Mouse (Mus musculus): ENCODE measurements around the gene Gna14. TPM values are rescaled to one million over a fixed set of nuclear protein-coding genes. Genes with fewer than 3 reads are reported as not detected.

The Gna14 gene
- polyA plus RNA-seq, 1 experiment from 2014 or later: 1.7 TPM

DNA sequence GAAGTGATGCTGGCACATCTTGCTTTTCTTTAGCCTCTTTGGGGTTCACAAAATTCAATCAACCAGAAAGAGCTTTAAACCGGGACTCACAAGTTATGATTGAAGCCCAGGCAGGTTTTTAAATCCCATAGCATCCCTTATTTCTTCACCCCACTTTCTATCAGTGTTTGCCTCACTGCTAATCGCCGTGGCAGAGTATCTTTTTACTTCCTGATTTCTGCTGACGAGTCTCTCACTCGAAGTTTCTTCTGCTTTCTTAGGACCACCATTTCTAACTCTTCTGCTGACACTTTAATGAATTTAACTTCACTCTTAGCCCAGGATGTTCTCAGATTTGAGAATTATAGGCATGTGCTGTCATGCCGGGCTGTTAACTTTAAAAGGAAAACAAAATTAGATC, 21.6 kb downstream of the Gna14 start:
- H3K4me1 ChIP-seq: peaks cover 4% of the 10 kb centered on the region; the same call in 1 of the 2 replicates
- H3K4me2 ChIP-seq: no peak overlapping the region
- peaks cover 4% of the 10 kb centered on the region; the same call in 1 of the 2 replicates for H3K9me3 ChIP-seq (replicated peaks)
- no peak overlapping the region for H3K4me3 ChIP-seq
- H3K27me3 ChIP-seq: no peaks in the 10 kb centered on the region
- H3K36me3 ChIP-seq (ENCODE audit: poor library complexity, severe bottlenecking): no peaks in the 10 kb centered on the region
- H3K27ac ChIP-seq: no peak overlapping the region
- no peak overlapping the region for H3K9ac ChIP-seq
- 86% methylated on average over 6 of the region's 6 CpGs for WGBS
- no peak for ATAC-seq

DNA sequence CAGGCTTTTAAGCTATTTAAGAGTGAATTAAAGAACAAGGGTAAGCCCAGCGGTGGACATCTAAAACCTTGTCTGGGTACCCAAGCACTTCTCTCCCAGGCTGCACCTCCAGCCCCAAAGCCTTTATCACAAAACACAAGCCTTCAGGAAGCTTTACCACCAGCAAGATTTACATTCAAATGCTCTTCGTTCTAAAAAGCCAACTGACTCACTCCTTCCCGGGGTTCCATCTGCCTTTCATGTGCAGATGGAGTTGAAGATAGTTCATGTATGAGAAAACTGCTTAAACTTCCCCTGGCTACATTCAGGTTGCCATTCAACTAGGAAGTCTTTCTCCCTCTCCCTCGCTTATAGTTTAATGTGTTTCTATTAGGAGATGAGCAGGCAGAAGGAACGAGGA, 23.8 kb downstream of the Gna14 start:
- no peak overlapping the region for H3K27ac ChIP-seq
- no peaks in the 10 kb centered on the region for H3K36me3 ChIP-seq (ENCODE audit: poor library complexity, severe bottlenecking)
- no peak overlapping the region for H3K4me3 ChIP-seq
- H3K4me2 ChIP-seq: no peak overlapping the region
- 49% methylated on average over 5 of the region's 5 CpGs for WGBS
- no peak overlapping the region for H3K9ac ChIP-seq
- H3K9me3 ChIP-seq (replicated peaks): peaks cover 4% of the 10 kb centered on the region; the same call in 1 of the 2 replicates
- ATAC-seq: no peak
- H3K27me3 ChIP-seq: no peaks in the 10 kb centered on the region
- peaks cover 4% of the 10 kb centered on the region; the same call in 1 of the 2 replicates for H3K4me1 ChIP-seq

DNA sequence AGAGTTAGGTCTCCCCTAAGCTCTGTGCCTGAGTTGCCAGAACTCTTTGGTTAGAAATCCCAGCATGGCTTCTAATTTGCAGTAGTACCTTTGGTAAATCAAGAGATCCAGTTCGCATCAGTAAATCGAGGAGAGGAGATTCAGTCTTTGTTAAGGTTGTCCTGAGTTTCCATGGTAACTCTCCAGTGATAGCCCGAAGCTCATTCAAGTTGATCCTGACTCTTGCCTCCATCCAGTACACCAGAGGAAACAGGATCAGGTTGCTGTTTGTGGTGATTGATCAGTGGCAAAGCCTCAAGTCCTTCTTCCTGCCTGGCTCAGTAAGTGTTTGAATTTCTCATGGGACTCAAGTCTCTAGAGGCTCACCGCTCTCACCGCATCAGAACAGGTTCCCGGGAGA, 24.7 kb downstream of the Gna14 start:
- Histone ChIP-seq H3K4me3 (no peak overlapping the region), H3K9ac (no peak overlapping the region), H3K27ac (no peak overlapping the region), H3K36me3 (ENCODE audit: poor library complexity, severe bottlenecking) (no peaks in the 10 kb centered on the region), H3K9me3 (replicated peaks) (peaks cover 2% of the 10 kb centered on the region; the same call in 1 of the 2 replicates), H3K4me1 (peaks cover 4% of the 10 kb centered on the region; the same call in 1 of the 2 replicates), H3K27me3 (no peaks in the 10 kb centered on the region), H3K4me2 (no peak overlapping the region)
- WGBS: 45% methylated on average over 6 of the region's 6 CpGs
- no peak for ATAC-seq

DNA sequence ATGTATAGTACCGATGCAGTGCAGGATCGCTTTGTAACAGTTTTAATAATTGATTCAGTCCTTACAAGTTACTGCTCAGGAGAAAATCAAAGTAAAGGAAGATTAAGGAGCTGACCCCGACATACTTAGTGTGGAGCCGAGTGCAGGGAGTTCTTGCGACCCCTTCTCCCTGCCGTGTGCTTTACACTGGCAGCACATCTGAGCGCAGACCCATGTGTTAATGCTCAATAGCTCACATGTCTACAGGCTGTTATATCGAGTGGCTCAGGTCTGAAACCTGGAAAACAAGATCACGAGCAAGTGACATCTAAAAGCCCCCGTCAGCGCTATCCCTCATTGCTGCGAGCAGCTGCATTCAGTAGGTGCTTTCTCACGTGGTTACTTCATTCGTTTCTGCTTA, 25.3 kb downstream of the Gna14 start:
- Histone ChIP-seq H3K4me1 (peaks cover 4% of the 10 kb centered on the region; the same call in 1 of the 2 replicates), H3K36me3 (ENCODE audit: poor library complexity, severe bottlenecking) (no peaks in the 10 kb centered on the region), H3K27ac (no peak overlapping the region), H3K4me3 (no peak overlapping the region), H3K9ac (no peak overlapping the region), H3K9me3 (replicated peaks) (no peaks in the 10 kb centered on the region), H3K4me2 (no peak overlapping the region), H3K27me3 (no peaks in the 10 kb centered on the region)
- no peak for ATAC-seq
- 89% methylated on average over 14 of the region's 14 CpGs for WGBS

DNA sequence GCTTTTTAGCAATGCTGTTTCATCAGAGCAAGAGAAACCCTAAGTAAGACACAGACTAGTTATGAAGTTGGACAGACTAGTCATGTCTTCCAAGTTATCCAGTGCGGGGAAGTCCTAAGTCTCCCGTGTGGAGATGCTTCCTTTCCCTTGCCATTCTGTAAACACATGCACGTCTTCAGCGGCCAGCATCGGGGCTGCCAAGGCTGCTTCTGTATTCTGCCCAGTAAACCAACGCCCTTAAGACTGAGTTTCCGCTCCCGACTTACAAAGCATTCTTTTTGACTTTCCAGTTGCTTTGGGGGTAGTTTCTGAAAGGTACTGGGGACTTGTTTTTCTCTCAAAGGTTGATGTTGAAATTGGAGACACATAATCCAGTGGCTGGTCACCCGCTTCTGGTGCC, 26.9 kb downstream of the Gna14 start:
- H3K9me3 ChIP-seq (replicated peaks): no peaks in the 10 kb centered on the region
- H3K4me1 ChIP-seq: peaks cover 4% of the 10 kb centered on the region; the same call in 1 of the 2 replicates
- no peak overlapping the region for H3K4me3 ChIP-seq
- no peaks in the 10 kb centered on the region for H3K27me3 ChIP-seq
- no peaks in the 10 kb centered on the region for H3K36me3 ChIP-seq (ENCODE audit: poor library complexity, severe bottlenecking)
- H3K9ac ChIP-seq: no peak overlapping the region
- no peak overlapping the region for H3K4me2 ChIP-seq
- H3K27ac ChIP-seq: no peak overlapping the region
- 90% methylated on average over 9 of the region's 9 CpGs for WGBS
- no peak for ATAC-seq

DNA sequence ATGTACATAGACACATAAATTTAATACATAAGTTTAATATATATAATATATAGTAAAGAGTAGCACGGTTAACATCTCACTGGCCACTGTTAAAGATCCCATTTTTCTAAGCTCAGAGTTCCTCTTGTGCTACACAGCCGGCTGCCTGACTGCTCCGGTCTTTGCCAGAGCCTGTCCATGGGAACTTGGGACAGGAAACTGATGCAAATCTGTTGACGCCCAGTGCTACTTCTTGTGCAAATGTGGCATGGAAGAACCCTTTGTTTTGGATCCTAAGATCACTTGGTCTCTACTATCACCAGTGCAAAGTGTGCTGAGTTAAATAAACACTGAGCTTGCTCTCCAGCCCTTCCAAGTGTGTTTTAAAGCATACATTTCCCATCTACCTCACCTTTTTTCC, 29.2 kb downstream of the Gna14 start:
- Histone ChIP-seq H3K4me1 (peaks cover 4% of the 10 kb centered on the region; the same call in 1 of the 2 replicates), H3K4me2 (no peak overlapping the region), H3K36me3 (ENCODE audit: poor library complexity, severe bottlenecking) (no peaks in the 10 kb centered on the region), H3K9me3 (replicated peaks) (no peaks in the 10 kb centered on the region), H3K27ac (no peak overlapping the region), H3K27me3 (no peaks in the 10 kb centered on the region), H3K9ac (no peak overlapping the region), H3K4me3 (no peak overlapping the region)
- ATAC-seq: no peak
- WGBS: 85% methylated on average over 4 of the region's 4 CpGs

DNA sequence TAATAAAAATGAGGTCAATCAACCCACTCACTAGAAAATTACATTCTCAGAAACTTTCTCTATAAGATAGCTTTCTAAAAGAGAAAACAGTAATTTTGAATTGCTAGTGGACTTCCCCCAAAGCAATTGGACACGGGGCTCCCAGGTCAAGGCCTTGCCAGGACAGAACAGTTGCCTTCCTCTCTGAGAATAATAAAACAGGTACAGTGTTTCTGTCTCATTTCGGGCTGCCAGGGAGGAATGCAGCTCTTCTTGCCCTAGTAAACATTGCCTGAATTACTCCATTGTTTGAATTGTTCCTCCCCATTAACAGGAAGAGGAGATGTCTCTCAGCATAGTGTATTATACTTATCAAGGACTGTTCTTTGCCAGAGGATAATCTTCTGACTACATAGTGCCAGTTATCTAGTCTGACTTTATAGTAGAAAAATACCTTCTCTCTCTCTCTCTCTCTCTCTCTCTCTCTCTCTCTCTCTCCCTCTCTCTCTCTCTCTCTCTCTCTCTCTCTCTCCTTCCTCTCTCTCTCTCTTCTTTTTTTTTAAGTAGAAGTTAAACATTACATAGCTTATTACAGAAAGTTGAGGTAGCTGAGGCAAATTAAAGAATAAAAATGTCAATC, 33.3 kb downstream of the Gna14 start:
- Histone ChIP-seq H3K27ac (no peak overlapping the region), H3K36me3 (ENCODE audit: poor library complexity, severe bottlenecking) (no peaks in the 10 kb centered on the region), H3K4me3 (no peak overlapping the region), H3K4me2 (no peak overlapping the region), H3K9ac (no peak overlapping the region), H3K27me3 (no peaks in the 10 kb centered on the region), H3K4me1 (no peaks in the 10 kb centered on the region), H3K9me3 (replicated peaks) (0 out of 2 replicates have a peak, but pooled peaks cover 6% of the 10 kb centered on the region)
- ATAC-seq: no peak
- 66% methylated on average over 2 of the region's 2 CpGs for whole genome bisulfite sequencing

DNA sequence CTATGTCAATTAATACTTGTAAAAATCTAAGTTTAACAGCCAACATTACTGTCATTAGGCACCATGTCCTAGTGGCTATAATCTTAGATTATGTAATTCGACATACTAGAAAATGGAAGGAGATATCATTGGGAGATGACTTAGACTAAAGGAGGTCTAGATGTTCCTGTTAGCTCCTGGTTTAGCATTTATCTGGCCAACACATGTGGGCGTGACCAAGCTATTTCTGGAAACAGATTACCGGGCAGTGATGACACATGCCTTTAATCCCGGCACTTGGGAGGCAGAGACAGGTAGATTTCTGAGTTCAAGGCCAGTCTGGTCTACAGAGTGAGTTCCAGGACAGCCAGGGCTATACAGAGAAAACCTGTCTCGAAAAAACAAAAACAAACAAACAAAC, 37.1 kb downstream of the Gna14 start:
- ATAC-seq: no peak
- H3K36me3 ChIP-seq (ENCODE audit: poor library complexity, severe bottlenecking): no peaks in the 10 kb centered on the region
- H3K9me3 ChIP-seq (replicated peaks): 0 out of 2 replicates have a peak, but pooled peaks cover 7% of the 10 kb centered on the region
- H3K27me3 ChIP-seq: no peaks in the 10 kb centered on the region
- no peak overlapping the region for H3K4me2 ChIP-seq
- no peak overlapping the region for H3K4me3 ChIP-seq
- 82% methylated on average over 5 of the region's 5 CpGs for WGBS
- H3K4me1 ChIP-seq: no peaks in the 10 kb centered on the region
- H3K27ac ChIP-seq: no peak overlapping the region
- no peak overlapping the region for H3K9ac ChIP-seq

DNA sequence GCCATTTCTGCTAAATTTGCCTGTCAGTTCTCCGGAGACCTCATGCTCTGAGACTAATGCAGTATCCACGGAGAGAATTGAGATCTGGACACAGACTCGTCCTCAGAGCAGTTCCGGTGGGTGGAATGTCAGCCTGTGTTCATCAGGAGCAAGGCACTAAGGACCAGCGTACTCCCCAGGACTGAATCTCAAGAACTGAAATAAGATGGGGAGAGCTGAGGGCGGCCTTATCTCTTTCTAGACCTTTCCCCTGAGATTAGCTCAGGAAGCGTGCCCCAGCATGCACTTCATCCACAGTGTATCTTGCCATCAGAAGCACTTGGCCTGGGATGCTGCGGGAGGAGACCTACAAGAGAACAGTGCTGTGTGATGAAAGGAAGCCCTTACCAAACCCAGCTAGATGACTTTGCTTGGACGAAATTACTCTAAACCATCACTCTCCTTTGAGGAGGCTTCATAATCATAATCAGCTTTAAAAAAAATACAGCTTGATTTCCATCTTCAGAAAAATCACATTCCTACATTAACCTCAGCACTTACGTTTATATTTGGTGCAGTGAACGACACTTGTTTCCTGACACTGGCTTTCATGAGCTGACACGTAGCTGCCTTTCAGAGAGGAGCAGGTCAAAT, 41.9 kb downstream of the Gna14 start:
- H3K4me2 ChIP-seq: no peak overlapping the region
- no peaks in the 10 kb centered on the region for H3K4me1 ChIP-seq
- no peaks in the 10 kb centered on the region for H3K36me3 ChIP-seq (ENCODE audit: poor library complexity, severe bottlenecking)
- H3K4me3 ChIP-seq: no peak overlapping the region
- no peaks in the 10 kb centered on the region for H3K27me3 ChIP-seq
- H3K27ac ChIP-seq: no peak overlapping the region
- ATAC-seq: no peak
- 91% methylated on average over 12 of the region's 12 CpGs for WGBS
- 0 out of 2 replicates have a peak, but pooled peaks cover 7% of the 10 kb centered on the region for H3K9me3 ChIP-seq (replicated peaks)
- no peak overlapping the region for H3K9ac ChIP-seq

DNA sequence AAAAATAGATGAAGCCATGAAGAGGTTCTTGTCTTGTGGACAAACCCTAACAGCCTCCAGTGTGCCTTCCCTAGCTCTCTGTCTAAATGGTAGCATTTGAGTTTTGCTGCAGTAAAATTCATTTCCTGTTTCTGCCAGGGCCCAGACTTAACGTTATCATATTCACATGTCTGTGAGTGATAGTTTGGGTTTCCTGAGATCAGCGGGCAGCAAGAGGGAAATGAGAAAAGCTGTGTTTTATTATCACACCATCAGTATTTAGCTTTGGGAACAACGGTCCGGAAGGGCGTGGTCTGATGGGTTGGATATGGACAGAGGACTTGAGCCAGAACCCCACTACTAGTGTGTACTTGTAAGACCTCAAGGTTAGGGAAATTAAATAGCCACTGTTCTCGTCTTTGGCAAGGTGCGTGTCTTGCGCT, 42.6 kb downstream of the Gna14 start:
- no peaks in the 10 kb centered on the region for H3K27me3 ChIP-seq
- WGBS: 93% methylated on average over 8 of the region's 8 CpGs
- no peak for ATAC-seq
- no peak overlapping the region for H3K27ac ChIP-seq
- 0 out of 2 replicates have a peak, but pooled peaks cover 7% of the 10 kb centered on the region for H3K9me3 ChIP-seq (replicated peaks)
- no peak overlapping the region for H3K4me2 ChIP-seq
- no peak overlapping the region for H3K4me3 ChIP-seq
- no peaks in the 10 kb centered on the region for H3K4me1 ChIP-seq
- H3K9ac ChIP-seq: no peak overlapping the region
- no peaks in the 10 kb centered on the region for H3K36me3 ChIP-seq (ENCODE audit: poor library complexity, severe bottlenecking)

DNA sequence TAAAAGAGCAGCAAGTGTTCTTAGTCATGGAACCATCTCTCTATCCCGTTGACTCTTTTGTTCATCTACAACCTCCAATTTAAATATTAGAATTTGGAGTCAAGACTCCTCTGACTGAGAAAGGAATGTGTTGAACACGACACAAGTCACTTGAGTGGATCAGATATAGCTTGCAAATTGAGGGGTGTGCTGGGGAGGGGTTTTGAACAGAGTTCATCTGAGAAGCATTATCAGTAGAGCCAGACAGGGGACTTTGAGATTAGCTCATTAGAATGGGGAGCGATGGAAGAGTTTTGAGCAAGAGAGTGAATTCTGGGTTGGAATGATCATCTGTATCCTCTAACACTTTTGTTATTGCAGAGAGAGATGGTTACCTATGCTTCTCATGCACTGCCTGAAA, 46.5 kb downstream of the Gna14 start:
- no peaks in the 10 kb centered on the region for H3K4me1 ChIP-seq
- 90% methylated on average over 3 of the region's 3 CpGs for WGBS
- no peak for ATAC-seq
- H3K27me3 ChIP-seq: no peaks in the 10 kb centered on the region
- no peak overlapping the region for H3K9ac ChIP-seq
- no peak overlapping the region for H3K4me3 ChIP-seq
- H3K9me3 ChIP-seq (replicated peaks): no peaks in the 10 kb centered on the region
- no peaks in the 10 kb centered on the region for H3K36me3 ChIP-seq (ENCODE audit: poor library complexity, severe bottlenecking)
- no peak overlapping the region for H3K4me2 ChIP-seq
- H3K27ac ChIP-seq: no peak overlapping the region

DNA sequence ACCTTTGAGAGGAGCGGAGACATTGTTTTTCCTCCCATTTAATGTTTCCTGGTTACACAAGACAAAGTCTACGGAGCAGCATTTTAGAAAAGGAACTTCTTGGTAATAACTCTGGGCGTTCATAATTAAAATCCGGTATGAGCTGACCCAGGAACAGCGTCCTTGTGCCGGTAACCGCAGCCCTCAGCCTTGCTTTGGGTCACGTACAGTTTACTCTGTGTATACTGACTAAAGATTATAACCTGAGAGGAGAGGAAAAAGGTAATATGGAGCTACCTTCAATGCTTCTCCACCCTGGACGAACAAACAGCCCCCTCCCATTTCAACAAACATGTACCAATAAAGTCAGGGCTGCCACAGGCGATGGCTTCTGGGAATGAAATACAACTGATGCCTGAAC, 48.7 kb downstream of the Gna14 start:
- H3K36me3 ChIP-seq (ENCODE audit: poor library complexity, severe bottlenecking): no peaks in the 10 kb centered on the region
- no peaks in the 10 kb centered on the region for H3K9me3 ChIP-seq (replicated peaks)
- no peak for ATAC-seq
- no peak overlapping the region for H3K9ac ChIP-seq
- no peak overlapping the region for H3K4me2 ChIP-seq
- no peaks in the 10 kb centered on the region for H3K4me1 ChIP-seq
- H3K4me3 ChIP-seq: no peak overlapping the region
- H3K27me3 ChIP-seq: no peaks in the 10 kb centered on the region
- WGBS: 93% methylated on average over 10 of the region's 10 CpGs
- no peak overlapping the region for H3K27ac ChIP-seq
